Mouse (Mus musculus): Measurements from ENCODE around the gene Myef2. TPM values are rescaled to one million over a fixed set of nuclear protein-coding genes. Genes with fewer than 3 reads are reported as not detected.
"Not testable (repeated sequence)": the region's sequence is repeated elsewhere in the genome, so short reads cannot be mapped to it uniquely, and the experiment has no call there.

Myef2 gene
- polyA plus RNA-seq (2017; shearing (Covaris generic)), result 10 to 100 TPM; 36.4 to 48.8 (median 41.0) TPM

GRCm38 (mm10) chr2:125123477-125123852 is at the start of gene Myef2:
Gene Myef2, minus strand, starts transcription at chr2:125123661.
- ATAC-seq, result peak; percentile 93

DNA sequence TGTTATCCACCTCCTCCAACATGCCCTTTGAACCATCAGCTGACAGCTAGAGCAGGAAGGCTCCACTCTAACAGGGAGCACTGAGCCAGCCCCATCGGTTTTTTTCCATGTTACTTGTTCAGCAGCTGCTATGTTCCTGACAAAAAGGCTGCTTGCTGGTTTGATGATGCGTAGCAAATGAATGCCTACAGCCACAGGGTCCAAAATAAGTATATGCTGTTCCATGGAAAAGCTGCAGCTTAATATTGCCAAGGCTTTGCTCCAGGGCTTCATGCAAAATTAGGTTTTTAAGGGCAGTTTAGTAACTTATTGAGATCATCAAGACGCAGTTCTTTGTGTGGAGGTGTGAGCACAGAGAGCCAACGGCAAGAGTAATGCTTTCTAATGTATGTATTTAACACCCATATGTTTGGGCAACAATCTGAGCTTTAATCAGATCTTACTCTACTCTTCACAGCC is 38.6 kb upstream of the Myef2 start:
- no peak for ATAC-seq

- ATAC-seq, result no peak
These were observed 32.0 kb upstream of the Myef2 start for GRCm38 (mm10) chr2:125155504-125155903.

GRCm38 (mm10) chr2:125154294-125154693 is 30.8 kb upstream of the Myef2 start:
- ATAC-seq, result no peak

DNA sequence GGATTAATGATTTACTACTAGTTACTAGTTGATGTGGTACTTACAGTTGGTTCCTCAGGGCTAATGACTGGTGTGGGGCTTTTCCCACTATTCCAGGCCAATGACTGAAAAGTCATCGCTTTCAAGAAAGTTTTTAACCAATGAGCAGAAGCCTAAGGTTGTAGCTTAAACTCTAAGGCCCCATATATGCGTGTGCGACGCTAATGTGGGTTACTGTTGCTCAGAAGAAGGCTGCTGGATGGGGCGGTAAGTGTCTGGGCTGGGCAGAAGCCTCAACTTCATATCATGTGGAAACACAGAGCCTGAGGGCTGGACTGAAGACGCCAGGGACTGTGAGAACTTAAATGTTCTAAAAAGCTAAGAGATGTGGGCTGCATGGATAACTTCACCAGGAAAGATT is 28.9 kb upstream of the Myef2 start, which contains the start of gene Slc12a1:
Gene Slc12a1 (plus strand): TSS at position 118 of the 400 bp plus-strand sequence.
- no peak for ATAC-seq

GRCm38 (mm10) chr2:125142336-125142735 is 18.9 kb upstream of the Myef2 start:
- ATAC-seq, result no peak

GRCm38 (mm10) chr2:125136846-125137245 is 13.4 kb upstream of the Myef2 start:
- ATAC-seq, result no peak

DNA sequence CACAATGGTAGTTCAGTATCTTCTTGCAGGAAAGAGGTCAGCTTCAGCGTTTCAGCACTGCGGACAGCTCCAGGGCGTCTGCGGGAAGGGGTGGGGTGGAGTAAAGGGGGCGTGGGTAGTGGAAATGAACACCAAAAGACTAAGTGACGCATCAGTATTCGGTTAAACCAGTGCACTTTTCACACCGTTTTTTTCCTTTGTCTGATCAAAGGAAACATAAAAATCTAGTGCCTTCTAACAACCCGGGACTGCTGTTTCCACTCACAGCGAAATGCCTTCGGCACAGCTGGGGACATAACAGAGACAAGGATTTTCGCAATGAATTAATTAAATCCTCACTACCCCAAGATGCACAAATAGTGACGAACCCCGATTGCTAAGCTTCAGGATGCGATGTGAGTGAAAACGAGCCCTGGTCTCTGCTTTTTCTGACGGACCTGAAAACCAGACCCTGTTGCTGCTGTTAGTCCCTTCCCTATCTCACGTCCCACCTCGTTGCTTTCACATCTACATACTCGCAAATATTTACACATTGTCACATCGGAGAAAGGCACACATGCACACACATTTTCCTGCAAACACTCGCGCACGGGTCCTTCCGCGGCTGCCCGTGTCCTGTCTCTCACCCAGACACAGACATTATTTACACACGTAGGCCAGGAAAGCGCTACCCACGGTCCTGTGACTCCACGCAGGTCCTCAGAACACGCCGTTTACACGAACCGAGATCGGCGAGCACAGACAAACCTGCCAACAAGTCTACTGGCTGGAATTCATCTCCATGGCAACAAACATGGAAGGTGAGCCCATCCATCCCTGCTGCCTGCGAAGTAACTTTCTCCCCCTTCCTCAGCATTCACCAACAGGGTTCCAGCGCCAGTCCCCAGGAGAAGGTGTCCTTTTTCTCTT is 12.7 kb upstream of the Myef2 start, which contains the start of gene Ctxn2:
Gene Ctxn2 (plus strand): TSS at position 790 of the 909 bp plus-strand sequence.
- peak; percentile 46 for ATAC-seq

DNA sequence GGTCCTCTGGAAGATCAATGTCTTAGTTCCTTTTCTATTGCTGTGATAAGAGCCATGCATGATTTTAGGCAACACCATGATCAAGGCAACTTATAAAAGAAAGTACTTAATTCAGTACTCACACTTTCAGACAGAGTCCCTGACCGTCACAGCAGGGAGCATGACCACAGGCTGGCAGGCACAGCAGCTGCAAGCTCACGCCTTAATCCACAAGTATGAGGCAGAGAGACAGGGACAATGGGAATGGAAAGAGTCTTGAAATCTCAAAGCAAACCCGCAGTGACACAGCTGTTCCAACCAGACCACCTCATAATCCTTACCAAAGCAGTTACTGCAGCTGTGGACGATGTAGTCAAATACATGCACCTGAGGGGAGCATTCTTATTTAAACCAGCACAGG is 10.7 kb upstream of the Myef2 start:
- ATAC-seq, result no peak

DNA sequence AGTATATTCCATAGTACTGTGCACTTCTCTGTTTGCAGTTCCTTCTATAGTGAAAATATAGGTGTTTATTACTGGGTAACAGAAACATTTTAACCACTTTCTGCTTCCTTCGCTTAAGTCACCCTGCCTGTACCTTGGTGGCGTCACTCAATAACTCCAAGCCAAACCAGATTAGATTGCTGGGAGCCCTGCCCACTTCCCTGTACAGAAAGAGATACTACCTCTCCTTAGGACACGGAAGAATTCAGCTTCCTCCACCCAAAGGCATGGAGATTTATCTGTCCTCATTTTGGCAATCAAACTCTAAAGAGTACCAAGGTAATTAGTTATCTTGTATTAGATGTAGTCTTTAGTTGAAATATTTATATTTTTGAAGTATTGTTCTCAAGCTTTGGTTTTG is 3.3 kb upstream of the Myef2 start:
- no peak for ATAC-seq

- no peak for ATAC-seq
These were observed 2.4 kb upstream of the Myef2 start for GRCm38 (mm10) chr2:125125824-125126223.

DNA sequence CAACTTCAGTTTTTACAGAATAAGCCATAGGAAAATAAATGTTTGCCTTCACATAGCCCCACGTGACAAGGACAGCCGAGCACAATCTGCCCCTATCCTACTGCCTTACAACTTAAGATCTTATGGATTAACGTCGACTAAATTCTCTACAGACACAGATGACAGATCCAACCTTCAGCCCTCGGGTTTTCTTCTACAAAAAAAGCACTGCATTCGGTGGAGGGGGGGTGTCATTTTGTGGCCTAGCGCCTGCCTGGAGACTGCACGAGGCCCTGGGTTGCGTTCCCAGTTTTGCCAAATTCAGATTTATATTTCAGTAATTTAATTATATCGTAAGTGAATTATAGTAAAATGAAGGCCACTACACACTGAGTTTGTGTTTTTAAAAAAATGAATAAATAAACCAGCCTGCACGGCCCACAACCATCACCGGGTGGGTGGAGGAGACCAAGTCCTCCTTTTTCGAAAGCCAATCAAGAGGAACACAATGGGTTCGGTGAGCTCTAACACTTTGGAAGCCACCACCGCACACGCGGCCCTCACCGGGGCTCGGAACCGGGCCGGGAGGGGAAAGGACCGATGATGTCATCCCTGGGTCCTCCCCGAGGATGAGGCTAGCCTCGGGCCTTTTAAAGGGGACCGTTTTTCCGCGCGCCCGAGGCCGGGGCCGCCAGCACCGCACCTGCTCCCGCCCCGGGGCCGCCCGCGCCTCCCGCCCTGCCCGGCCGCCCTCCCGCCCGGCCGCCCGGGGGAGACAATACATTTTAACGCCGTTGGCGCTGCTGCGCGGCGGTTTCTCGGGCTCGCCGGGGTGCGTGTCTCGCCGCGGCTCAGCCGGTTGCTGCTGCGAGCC is 611 bp downstream of the Myef2 start:
- peak; percentile 59 for ATAC-seq

- ATAC-seq, result no peak
These were observed 1.2 kb downstream of the Myef2 start for GRCm38 (mm10) chr2:125122288-125122623.

DNA sequence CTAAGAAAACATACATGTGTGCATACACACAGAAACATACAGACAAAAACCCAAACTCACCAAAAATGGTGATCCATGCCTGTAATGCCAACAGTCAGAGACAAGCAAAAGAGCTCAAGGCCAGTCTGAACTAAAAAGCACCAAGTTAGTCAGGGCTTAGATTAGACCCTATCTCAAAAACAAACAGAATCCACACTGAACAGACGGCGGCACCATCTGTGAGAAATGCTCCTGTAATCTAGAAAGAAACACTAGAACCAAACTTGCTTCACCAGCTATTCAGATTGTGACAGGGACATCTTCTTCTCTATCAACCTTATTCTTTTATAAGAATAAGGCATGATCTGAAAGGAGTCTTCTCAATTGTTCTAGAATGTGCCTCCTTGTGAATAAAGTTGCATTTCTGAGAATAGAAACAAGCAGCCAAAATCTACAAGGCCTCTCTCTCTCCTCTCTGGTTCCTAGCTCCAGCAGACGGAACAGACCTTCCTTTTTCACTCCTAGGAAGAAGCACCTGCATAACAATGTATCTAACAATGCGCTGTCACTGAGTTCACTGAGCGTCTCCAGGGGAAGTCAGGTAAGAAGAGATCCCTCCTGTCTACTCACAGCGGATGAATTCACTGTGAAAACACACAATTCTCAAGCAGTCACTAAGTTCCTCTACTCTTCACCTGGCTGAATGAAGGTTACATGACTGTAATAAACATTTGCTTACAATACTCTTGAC is 3.9 kb downstream of the Myef2 start:
- ATAC-seq, result no peak

- ATAC-seq, result not testable (repeated sequence)
These were observed 16.9 kb downstream of the Myef2 start for GRCm38 (mm10) chr2:125106536-125106935.

GRCm38 (mm10) chr2:125104491-125104890 is 19.0 kb downstream of the Myef2 start:
- ATAC-seq, result not testable (repeated sequence)

- ATAC-seq, result not testable (repeated sequence)
These were observed 31.3 kb downstream of the Myef2 start for GRCm38 (mm10) chr2:125092123-125092522.

DNA sequence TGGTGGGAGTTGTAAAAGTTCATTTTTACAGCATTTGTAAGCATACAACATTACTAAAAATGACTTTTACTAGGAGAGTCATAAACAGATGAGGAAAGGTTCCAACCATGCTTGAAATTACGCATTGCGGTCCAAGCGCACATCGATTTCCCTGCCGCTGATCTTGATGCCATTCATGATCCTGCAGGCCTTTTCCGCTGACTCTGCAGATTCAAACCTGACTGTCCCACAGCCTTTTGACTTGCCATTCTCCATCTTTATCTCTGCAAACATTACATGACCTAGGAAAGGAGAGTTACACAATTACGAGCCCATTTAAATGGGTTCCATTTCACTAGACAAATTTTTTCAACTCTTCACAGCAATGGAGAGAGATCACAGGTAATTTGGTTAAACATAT is 34.7 kb downstream of the Myef2 start:
- no peak for ATAC-seq

DNA sequence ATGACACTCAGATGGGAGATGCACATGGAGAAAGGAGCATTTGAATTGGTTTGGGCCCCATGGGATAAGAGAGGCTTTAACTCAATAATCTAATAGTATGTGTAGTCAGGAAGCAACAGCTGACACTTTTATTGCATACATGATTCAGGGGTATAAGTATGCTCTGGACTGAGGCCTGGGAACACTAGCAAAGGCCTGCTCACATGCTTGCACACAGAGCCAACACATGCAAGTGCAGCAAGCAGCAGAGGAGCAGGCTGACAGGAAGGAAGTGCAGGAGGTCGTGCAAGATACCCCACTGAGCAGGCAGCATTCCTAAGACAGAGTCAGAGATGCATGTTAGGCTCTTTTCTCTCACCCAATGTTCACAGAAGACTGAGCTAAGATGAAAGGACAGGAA is 39.6 kb downstream of the Myef2 start:
- ATAC-seq, result no peak

GRCm38 (mm10) chr2:125073056-125073780 is 50.2 kb downstream of the Myef2 start:
- no peak for ATAC-seq

DNA sequence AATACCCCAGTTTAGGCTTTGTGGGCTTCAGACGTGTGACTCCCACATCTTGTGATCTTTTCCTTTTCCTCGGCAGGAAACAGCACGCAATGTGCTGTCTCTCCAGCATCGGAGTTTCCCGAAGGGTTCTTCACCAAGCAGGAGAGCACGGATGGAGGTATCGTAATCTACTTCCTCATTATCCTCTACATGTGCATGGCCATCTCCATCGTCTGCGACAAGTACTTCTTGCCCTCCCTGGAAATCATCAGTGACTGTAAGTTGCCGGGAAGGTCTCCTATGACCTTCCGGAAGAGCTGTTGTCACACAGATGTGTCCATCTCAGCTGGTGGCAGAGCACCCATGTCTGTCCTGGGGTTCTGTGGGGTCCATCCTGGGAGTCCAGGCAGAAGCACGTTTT is 54.8 kb downstream of the Myef2 start:
- no peak for ATAC-seq

DNA sequence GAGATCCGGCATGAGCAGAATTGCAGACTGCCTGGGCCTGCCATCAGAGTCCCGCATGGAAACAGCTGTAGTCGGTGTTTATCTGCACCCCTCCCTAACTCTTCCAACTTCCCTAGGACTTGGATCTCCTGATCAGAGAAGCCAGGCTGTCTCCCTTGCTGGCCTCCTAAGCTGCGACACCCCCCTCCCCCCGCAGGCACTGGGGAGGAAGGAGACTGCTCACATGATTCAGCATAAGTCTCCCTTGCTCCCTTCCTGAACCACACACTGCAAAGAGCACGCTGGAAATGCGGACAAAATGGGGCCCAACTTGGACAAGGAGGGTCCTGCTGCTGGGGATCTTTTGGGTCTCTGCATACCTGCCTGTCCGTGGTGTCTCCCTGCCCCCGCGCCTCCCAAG is 55.6 kb downstream of the Myef2 start, which contains the start of gene Slc24a5:
Gene Slc24a5 (plus strand): TSS at position 231 of the 400 bp plus-strand sequence.
- ATAC-seq, result no peak
